8 mouse cellular contexts compared by ENCODE assay signal in genomic region chr5:136966331-136966730, GRCm38 (mm10). TPM values are rescaled to one million over a fixed set of nuclear protein-coding genes. Genes with fewer than 3 reads are reported as not detected.
DNase-seq lines count a peak whose midpoint lies in the region; ATAC-seq and TF ChIP-seq lines count a peak whose summit lies in the region.

Gene Cldn15, plus strand, starts transcription at chr5:136966616.

- peak; percentile 62 for DNase-seq in 3T3-L1 (ENCODE audit: low read depth, low spot score)
- DNase-seq in adrenal gland, adult 18-20 months (ENCODE audit: low spot score in 2 of 2), result no peak
- DNase-seq in heart, postnatal 0 days (ENCODE audit: low spot score), result peak; percentile 80
- DNase-seq in spleen, postnatal 14 days (ENCODE audit: low spot score in 2 of 2), result no peak
- DNase-seq in urinary bladder, postnatal 25 days (ENCODE audit: low spot score), result no peak
- DNase-seq in frontal cortex, postnatal 25 days (ENCODE audit: low spot score in 2 of 2), result no peak

- H3K4me1 ChIP-seq in heart, postnatal 0 days (ENCODE audit: control insufficient read depth, insufficient read depth), result peaks cover 22% of the 10 kb centered on the region; the same call in 1 of the 2 replicates
- H3K4me1 ChIP-seq in limb, embryonic 15.5 days, result peaks cover 22% of the 10 kb centered on the region
- H3K4me1 ChIP-seq in stomach, embryonic 15.5 days, result peaks cover 42% of the 10 kb centered on the region

- H3K9ac ChIP-seq in heart, postnatal 0 days (replicated peaks; ENCODE audit: low read depth, low read length), result peak within 1 kb of the TSS; percentile 30; the same call in 1 of the 2 replicates
- H3K9ac ChIP-seq in limb, embryonic 15.5 days, result no peak within 1 kb of the TSS; the same call in 1 of the 2 replicates
- no peak within 1 kb of the TSS for H3K9ac ChIP-seq in stomach, embryonic 15.5 days

- no peak within 1 kb of the TSS for H3K4me3 ChIP-seq in heart, postnatal 0 days (ENCODE audit: low read depth, low read length)
- no peak within 1 kb of the TSS for H3K4me3 ChIP-seq in limb, embryonic 15.5 days
- no peak within 1 kb of the TSS for H3K4me3 ChIP-seq in stomach, embryonic 15.5 days (replicated peaks)

- peak; percentile 88; the same call in 1 of the 2 replicates for TF ChIP-seq EP300 in heart, postnatal 0 days (IDR thresholded peaks at IDR 0.05; ENCODE audit: low read depth)

- 0 out of 2 replicates have a peak within 1 kb of the TSS, but pooled peaks have one; percentile 9 for H3K4me2 ChIP-seq in heart, postnatal 0 days (ENCODE audit: low read depth, low read length)
- no peak within 1 kb of the TSS for H3K4me2 ChIP-seq in limb, embryonic 15.5 days
- H3K4me2 ChIP-seq in stomach, embryonic 15.5 days, result peak within 1 kb of the TSS; percentile 9; the same call in 1 of the 2 replicates

- no peaks in the 10 kb centered on the region for H3K9me3 ChIP-seq in heart, postnatal 0 days (replicated peaks; ENCODE audit: control insufficient read depth, low read length)
- no peaks in the 10 kb centered on the region for H3K9me3 ChIP-seq in limb, embryonic 15.5 days
- no peaks in the 10 kb centered on the region for H3K9me3 ChIP-seq in stomach, embryonic 15.5 days

- peaks cover 34% of the 10 kb centered on the region for H3K36me3 ChIP-seq in heart, postnatal 0 days (replicated peaks; ENCODE audit: control insufficient read depth, insufficient read depth, low read length)
- peaks cover 38% of the 10 kb centered on the region for H3K36me3 ChIP-seq in limb, embryonic 15.5 days
- peaks cover 23% of the 10 kb centered on the region for H3K36me3 ChIP-seq in stomach, embryonic 15.5 days

- WGBS in heart, postnatal 0 days, result 55% methylated on average over 6 of the region's 6 CpGs
- WGBS in limb, embryonic 15.5 days, result 58% methylated on average over 6 of the region's 6 CpGs
- WGBS in stomach, embryonic 15.5 days, result 28% methylated on average over 6 of the region's 6 CpGs

- H3K27ac ChIP-seq in heart, postnatal 0 days (ENCODE audit: low read depth), result peak within 1 kb of the TSS; percentile 85
- peak within 1 kb of the TSS; percentile 7 for H3K27ac ChIP-seq in limb, embryonic 15.5 days
- peak within 1 kb of the TSS; percentile 72 for H3K27ac ChIP-seq in stomach, embryonic 15.5 days

- no peak for TF ChIP-seq CTCF in heart, postnatal 0 days (IDR thresholded peaks at IDR 0.05; ENCODE audit: low read depth)

- ATAC-seq in heart, postnatal 0 days (ENCODE audit: insufficient read depth, low read depth), result peak; percentile 11; the same call in 1 of the 2 replicates
- ATAC-seq in limb, embryonic 15.5 days (ENCODE audit: insufficient number of reproducible peaks, low FRiP score, low TSS enrichment, low read depth), result no peak
- ATAC-seq in stomach, embryonic 15.5 days (ENCODE audit: insufficient read depth, low FRiP score, low read depth), result no peak

- H3K27me3 ChIP-seq in heart, postnatal 0 days (ENCODE audit: control insufficient read depth, insufficient read depth, low read length), result no peaks in the 10 kb centered on the region
- no peaks in the 10 kb centered on the region for H3K27me3 ChIP-seq in limb, embryonic 15.5 days
- H3K27me3 ChIP-seq in stomach, embryonic 15.5 days (replicated peaks), result no peaks in the 10 kb centered on the region

RNA-seq across cellular contexts. Expression of gene Cldn15, which starts in this region (rescaled TPM):
- 10 to 100 TPM; 12.7 TPM for total RNA-seq in adrenal gland, adult 18-20 months (2021)
- 10.2 and 19.3 TPM in 2 replicates for total RNA-seq in heart, postnatal 0 days (2014; rRNA removed; ENCODE audit: low replicate concordance)
- polyA plus RNA-seq in heart, postnatal 0 days (2015; fragmentation: Nextera tagmentation; extraction: Ambion mirVana), result 7.9 and 9.1 TPM in 2 replicates
- polyA plus RNA-seq in limb, embryonic 15.5 days (2015; fragmentation: Nextera tagmentation; extraction: Ambion mirVana), result 0.15 and 1.0 TPM in 2 replicates
- polyA plus RNA-seq in stomach, embryonic 15.5 days (2015; fragmentation: Nextera tagmentation; extraction: Ambion mirVana), result 8.9 and 10.8 TPM in 2 replicates

Comparison
In these comparisons a context has a peak if more than half of its experiments do, and no peak if none do; other contexts are left out.
1. DNase-seq: peak in 3T3-L1 (single experiment) and heart, postnatal 0 days (single experiment); none in adrenal gland, adult 18-20 months (0 of 2), spleen, postnatal 14 days (0 of 2), urinary bladder, postnatal 25 days (single experiment) and frontal cortex, postnatal 25 days (0 of 2).
2. H3K27ac ChIP-seq: peak in every context shown above with its lines; median percentile 85 in heart, postnatal 0 days; 72 in stomach, embryonic 15.5 days; 7 in limb, embryonic 15.5 days.